Mouse (Mus musculus): ENCODE data around the gene Polg.

DNA sequence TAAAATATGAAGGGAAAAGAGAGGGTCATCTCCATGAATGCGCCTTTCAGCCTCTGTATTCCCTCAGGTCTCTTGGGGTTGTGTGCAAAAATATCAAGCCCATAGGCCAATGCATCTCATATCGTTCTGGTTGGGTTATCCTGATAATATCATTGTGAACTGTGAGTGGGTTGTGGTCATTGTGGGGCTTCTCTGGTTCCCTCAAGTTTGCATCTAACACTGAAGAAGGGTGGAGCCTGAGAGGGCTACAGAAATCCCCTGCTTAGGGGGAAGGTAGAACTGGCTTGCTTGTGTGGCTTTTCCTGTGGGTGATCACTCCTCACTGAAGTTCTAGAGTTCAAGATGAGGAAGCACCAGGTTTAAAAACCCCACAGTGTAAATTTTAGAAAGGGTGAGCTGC, 47.3 kb upstream of the Polg start:
- no peak for TF ChIP-seq CTCF (conservative IDR thresholded peaks at IDR 0.05 in 1 of 2, IDR thresholded peaks at IDR 0.05 in 1 of 2; ENCODE audit: low read depth in 2 of 2, low read length in 2 of 2)
- TF ChIP-seq TCF12 (IDR thresholded peaks at IDR 0.05; ENCODE audit: low read depth, low read length) = no peak
- TF ChIP-seq KAT2A (IDR thresholded peaks at IDR 0.05; ENCODE audit: insufficient replicate concordance, low read length) = no peak
- TF ChIP-seq NRF1 (IDR thresholded peaks at IDR 0.05; ENCODE audit: low read depth, low read length) = no peak
- no peak for TF ChIP-seq POLR2A (IDR thresholded peaks at IDR 0.05; ENCODE audit: low read depth, low read length)
- TF ChIP-seq RAD21 (IDR thresholded peaks at IDR 0.05; ENCODE audit: low read depth, low read length) = no peak
- no peak for TF ChIP-seq EP300 (IDR thresholded peaks at IDR 0.05; ENCODE audit: low read length)

All from CH12.LX (cell line).